Mouse (Mus musculus): Measurements from ENCODE around the gene Suv39h1. TPM values are rescaled to one million over a fixed set of nuclear protein-coding genes. Genes with fewer than 3 reads are reported as not detected.
A peak's percentile ranks its signal among the peaks of the same experiment; 100 is the strongest.
"Not testable (repeated sequence)": the region's sequence is repeated elsewhere in the genome, so short reads cannot be mapped to it uniquely, and the experiment has no call there.

The Suv39h1 gene
- 97.6 and 102 TPM in 2 replicates for polyA plus RNA-seq (2016; fragmentation: Nextera tagmentation; extraction: Ambion mirVana)

DNA sequence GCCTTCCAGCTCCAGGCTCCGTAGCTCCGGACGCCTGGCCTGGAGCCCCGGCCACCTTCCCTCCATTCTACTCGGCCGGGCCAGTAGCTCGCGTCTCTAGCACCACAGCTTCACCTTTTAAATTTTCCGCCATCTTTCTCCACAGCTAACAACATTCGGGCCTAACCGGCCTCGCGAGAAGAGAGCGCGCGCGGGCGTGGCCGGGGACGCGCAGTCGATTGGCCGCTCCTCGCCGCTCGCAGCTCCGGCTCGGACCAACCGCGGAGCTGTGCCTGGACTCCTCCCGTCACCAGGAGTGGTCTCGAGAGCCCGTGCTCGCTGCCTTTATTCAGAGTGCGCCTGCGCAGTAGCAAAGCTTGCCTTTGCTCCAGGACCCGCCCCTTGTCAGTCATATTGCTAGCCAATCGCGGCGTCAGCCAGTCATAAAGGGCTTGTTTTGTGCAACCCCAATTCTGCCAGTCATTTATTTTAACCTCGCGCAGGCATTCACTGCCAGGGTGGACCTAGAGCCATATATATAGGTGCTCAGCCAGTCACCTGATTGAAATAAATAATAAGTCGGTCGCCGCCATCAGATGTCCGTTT lies at the start of gene Suv39h1:
Gene Suv39h1 (minus strand): TSS at position 331 of the 585 bp plus-strand sequence.
- H3K27me3 ChIP-seq (replicated peaks; ENCODE audit: low read depth, poor library complexity, severe bottlenecking) = no peaks in the 10 kb centered on the region
- peak; percentile 94 for DNase-seq (ENCODE audit: low spot score)
- peaks cover 4% of the 10 kb centered on the region for H3K4me1 ChIP-seq
- peaks cover 6% of the 10 kb centered on the region; the same call in 1 of the 2 replicates for H3K9me3 ChIP-seq
- 13% methylated on average over 46 of the region's 46 CpGs for WGBS
- H3K36me3 ChIP-seq (replicated peaks) = peaks cover 31% of the 10 kb centered on the region
- H3K27ac ChIP-seq (replicated peaks) = peak within 1 kb of the TSS; percentile 92
- peak within 1 kb of the TSS; percentile 69 for H3K4me3 ChIP-seq

- H3K4me1 ChIP-seq = no peaks in the 10 kb centered on the region
- H3K4me3 ChIP-seq = no peak overlapping the region
- 81% methylated on average over 6 of the region's 6 CpGs for WGBS
- no peak for DNase-seq (ENCODE audit: low spot score)
- peaks cover 3% of the 10 kb centered on the region; the same call in 1 of the 2 replicates for H3K9me3 ChIP-seq
- H3K27me3 ChIP-seq (replicated peaks; ENCODE audit: low read depth, poor library complexity, severe bottlenecking) = no peaks in the 10 kb centered on the region
- H3K27ac ChIP-seq (replicated peaks) = no peak overlapping the region
- peaks cover 28% of the 10 kb centered on the region for H3K36me3 ChIP-seq (replicated peaks)
These were observed 49.4 kb upstream of the Suv39h1 start for GRCm38 (mm10) chrX:8123821-8124470.

DNA sequence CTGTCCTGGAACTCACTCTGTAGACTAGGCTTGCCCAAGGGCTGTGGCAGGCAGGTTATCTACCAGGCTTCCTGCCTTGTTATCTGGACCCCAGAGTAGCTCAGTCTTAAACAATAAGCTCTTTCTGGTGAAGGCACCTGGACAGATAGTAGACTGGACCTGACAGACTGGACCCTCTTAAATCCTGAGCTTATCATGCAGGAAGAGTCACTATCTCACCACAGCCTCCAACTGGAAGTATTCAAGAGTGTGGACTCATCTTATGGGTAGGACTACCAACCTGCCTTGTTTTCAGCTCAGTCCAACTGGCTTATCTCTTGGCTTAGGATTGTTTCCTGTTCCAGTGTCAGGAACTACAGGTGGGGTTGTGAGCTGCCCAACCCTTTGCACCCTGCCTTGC lies 42.7 kb upstream of the Suv39h1 start:
- H3K36me3 ChIP-seq (replicated peaks) = no peaks in the 10 kb centered on the region
- DNase-seq (ENCODE audit: low spot score) = no peak
- H3K9me3 ChIP-seq = peaks cover 3% of the 10 kb centered on the region; the same call in 1 of the 2 replicates
- H3K27me3 ChIP-seq (replicated peaks; ENCODE audit: low read depth, poor library complexity, severe bottlenecking) = no peaks in the 10 kb centered on the region
- no peak overlapping the region for H3K27ac ChIP-seq (replicated peaks)
- no peaks in the 10 kb centered on the region for H3K4me1 ChIP-seq
- no peak overlapping the region for H3K4me3 ChIP-seq

- WGBS = 76% methylated on average over 4 of the region's 4 CpGs
- H3K27me3 ChIP-seq (replicated peaks; ENCODE audit: low read depth, poor library complexity, severe bottlenecking) = no peaks in the 10 kb centered on the region
- H3K4me3 ChIP-seq = no peak overlapping the region
- DNase-seq (ENCODE audit: low spot score) = no peak
- no peaks in the 10 kb centered on the region for H3K4me1 ChIP-seq
- H3K9me3 ChIP-seq = peaks cover 3% of the 10 kb centered on the region; the same call in 1 of the 2 replicates
- no peak overlapping the region for H3K27ac ChIP-seq (replicated peaks)
- H3K36me3 ChIP-seq (replicated peaks) = no peaks in the 10 kb centered on the region
These were observed 40.7 kb upstream of the Suv39h1 start for GRCm38 (mm10) chrX:8115275-8115674.

- no peaks in the 10 kb centered on the region for H3K9me3 ChIP-seq
- H3K27ac ChIP-seq (replicated peaks) = no peak overlapping the region
- peaks cover 9% of the 10 kb centered on the region for H3K4me1 ChIP-seq
- no peak overlapping the region for H3K4me3 ChIP-seq
- DNase-seq (ENCODE audit: low spot score) = no peak
- 91% methylated on average over 3 of the region's 3 CpGs for WGBS
- H3K36me3 ChIP-seq (replicated peaks) = no peaks in the 10 kb centered on the region
- H3K27me3 ChIP-seq (replicated peaks; ENCODE audit: low read depth, poor library complexity, severe bottlenecking) = no peaks in the 10 kb centered on the region
These were observed 30.5 kb upstream of the Suv39h1 start for GRCm38 (mm10) chrX:8105019-8105418.

DNA sequence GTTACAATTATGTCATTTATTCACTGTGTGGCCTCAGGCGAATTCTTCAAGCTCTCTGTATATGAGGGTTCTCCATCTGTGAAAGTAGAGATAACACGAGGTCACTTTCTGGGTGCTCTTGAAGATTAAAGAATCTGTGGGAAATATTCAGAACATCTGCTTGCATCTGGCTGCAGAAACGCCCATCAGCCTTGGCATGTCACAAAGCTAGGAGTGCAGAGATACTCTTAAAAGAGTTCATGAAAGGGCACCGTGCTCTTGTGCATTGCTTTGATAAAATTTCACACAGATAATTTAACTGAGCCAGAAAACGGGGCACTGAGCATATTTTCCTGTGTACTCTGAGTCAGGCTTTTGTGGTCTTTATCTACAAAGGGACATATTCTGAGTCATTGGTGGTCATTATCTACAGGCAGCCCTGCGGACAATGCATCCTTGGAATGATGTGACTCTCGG lies 27.7 kb upstream of the Suv39h1 start:
- no peak for DNase-seq (ENCODE audit: low spot score)
- WGBS = 64% methylated on average over 7 of the region's 7 CpGs
- H3K9me3 ChIP-seq = no peaks in the 10 kb centered on the region
- H3K36me3 ChIP-seq (replicated peaks) = no peaks in the 10 kb centered on the region
- H3K4me1 ChIP-seq = peaks cover 9% of the 10 kb centered on the region
- no peak overlapping the region for H3K4me3 ChIP-seq
- H3K27ac ChIP-seq (replicated peaks) = no peak overlapping the region
- H3K27me3 ChIP-seq (replicated peaks; ENCODE audit: low read depth, poor library complexity, severe bottlenecking) = no peaks in the 10 kb centered on the region

DNA sequence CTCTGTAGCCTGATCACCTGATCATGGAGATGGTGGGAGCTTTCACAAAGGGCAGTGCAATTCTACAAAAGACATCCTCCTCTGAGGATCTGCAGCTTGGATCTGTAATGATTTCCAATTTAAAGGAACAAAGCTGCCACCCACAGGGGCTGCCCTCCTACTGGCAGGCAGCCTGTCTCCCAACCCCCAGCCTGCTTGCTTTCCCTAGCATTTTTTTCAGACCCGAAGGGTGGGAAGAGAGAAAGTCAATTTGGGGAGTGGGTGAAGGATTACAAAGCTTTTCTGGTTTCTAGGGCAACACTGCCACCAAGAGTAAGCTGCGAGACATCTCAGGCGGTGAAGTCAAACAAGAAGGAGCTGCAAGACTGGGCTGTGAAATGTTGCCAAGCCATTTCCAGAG lies 26.5 kb upstream of the Suv39h1 start:
- no peak overlapping the region for H3K4me3 ChIP-seq
- H3K9me3 ChIP-seq = no peaks in the 10 kb centered on the region
- DNase-seq (ENCODE audit: low spot score) = peak; percentile 79
- peaks cover 9% of the 10 kb centered on the region for H3K4me1 ChIP-seq
- no peaks in the 10 kb centered on the region for H3K36me3 ChIP-seq (replicated peaks)
- H3K27ac ChIP-seq (replicated peaks) = peak overlapping the region; percentile 71
- 18% methylated on average over 3 of the region's 3 CpGs for WGBS
- no peaks in the 10 kb centered on the region for H3K27me3 ChIP-seq (replicated peaks; ENCODE audit: low read depth, poor library complexity, severe bottlenecking)

DNA sequence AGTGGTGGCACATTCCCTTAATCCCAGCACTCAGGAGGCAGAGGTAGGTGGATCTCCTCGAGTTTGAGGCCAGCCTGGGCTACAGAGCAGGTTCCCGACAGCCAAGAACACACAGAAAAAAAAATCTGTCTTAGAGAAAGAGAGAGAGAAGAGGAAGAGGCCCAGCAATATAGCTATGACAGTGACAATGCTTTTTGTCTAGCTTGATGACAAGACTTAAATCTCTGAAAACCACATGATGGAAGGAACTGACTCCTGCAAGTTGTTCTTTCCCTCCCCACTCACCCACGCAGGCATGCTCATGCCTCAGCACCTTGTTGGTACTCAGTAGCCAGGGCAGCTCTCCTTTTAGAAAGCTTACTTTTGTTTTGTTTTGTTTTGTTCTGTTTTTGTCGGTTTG lies 24.9 kb upstream of the Suv39h1 start:
- Histone ChIP-seq H3K27me3 (replicated peaks; ENCODE audit: low read depth, poor library complexity, severe bottlenecking) (no peaks in the 10 kb centered on the region), H3K36me3 (replicated peaks) (no peaks in the 10 kb centered on the region), H3K9me3 (no peaks in the 10 kb centered on the region), H3K4me3 (no peak overlapping the region), H3K27ac (replicated peaks) (no peak overlapping the region), H3K4me1 (peaks cover 9% of the 10 kb centered on the region)
- 68% methylated on average over 4 of the region's 4 CpGs for WGBS
- DNase-seq (ENCODE audit: low spot score) = no peak

- Histone ChIP-seq H3K27me3 (replicated peaks; ENCODE audit: low read depth, poor library complexity, severe bottlenecking) (no peaks in the 10 kb centered on the region), H3K9me3 (no peaks in the 10 kb centered on the region), H3K4me1 (peaks cover 9% of the 10 kb centered on the region), H3K4me3 (peak overlapping the region; percentile 47), H3K36me3 (replicated peaks) (no peaks in the 10 kb centered on the region), H3K27ac (replicated peaks) (peak overlapping the region; percentile 80)
- 12% methylated on average over 19 of the region's 19 CpGs for WGBS
- peak; percentile 93 for DNase-seq (ENCODE audit: low spot score)
These were observed 22.3 kb upstream of the Suv39h1 start for GRCm38 (mm10) chrX:8096787-8097242.

GRCm38 (mm10) chrX:8096068-8096786 lies 21.7 kb upstream of the Suv39h1 start:
- not testable (repeated sequence) for DNase-seq (ENCODE audit: low spot score); H3K9me3 ChIP-seq; H3K27me3 ChIP-seq (replicated peaks; ENCODE audit: low read depth, poor library complexity, severe bottlenecking); H3K4me1 ChIP-seq; H3K36me3 ChIP-seq (replicated peaks)
- Histone ChIP-seq H3K27ac (replicated peaks) (peak overlapping the region; percentile 80), H3K4me3 (peak overlapping the region; percentile 47)
- WGBS = 16% methylated on average over 36 of the region's 48 CpGs

DNA sequence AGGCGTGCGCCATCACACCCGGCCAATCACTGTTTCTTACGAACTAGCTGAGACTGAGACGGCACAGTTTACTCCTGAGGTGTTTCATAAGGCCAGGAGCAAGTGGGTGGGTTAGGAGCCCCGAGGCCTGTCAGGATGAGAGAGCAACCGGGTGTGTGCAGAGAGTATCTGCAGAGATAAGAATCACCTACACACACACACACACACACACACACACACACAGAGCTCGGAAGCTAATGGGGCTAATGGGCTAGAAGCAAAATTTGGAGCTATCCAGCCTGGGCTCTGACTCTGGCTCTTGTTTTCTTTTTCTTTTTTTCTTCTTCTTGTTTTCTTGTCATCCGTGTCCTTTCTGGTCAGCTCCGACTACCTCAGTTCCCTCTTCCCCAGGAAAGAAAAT lies 21.0 kb upstream of the Suv39h1 start:
- 86% methylated on average over 10 of the region's 10 CpGs for WGBS
- H3K4me1 ChIP-seq = peaks cover 4% of the 10 kb centered on the region; the same call in 1 of the 2 replicates
- no peak overlapping the region for H3K27ac ChIP-seq (replicated peaks)
- H3K9me3 ChIP-seq = no peaks in the 10 kb centered on the region
- no peaks in the 10 kb centered on the region for H3K36me3 ChIP-seq (replicated peaks)
- H3K4me3 ChIP-seq = peak overlapping the region; percentile 46
- DNase-seq (ENCODE audit: low spot score) = no peak
- H3K27me3 ChIP-seq (replicated peaks; ENCODE audit: low read depth, poor library complexity, severe bottlenecking) = no peaks in the 10 kb centered on the region

DNA sequence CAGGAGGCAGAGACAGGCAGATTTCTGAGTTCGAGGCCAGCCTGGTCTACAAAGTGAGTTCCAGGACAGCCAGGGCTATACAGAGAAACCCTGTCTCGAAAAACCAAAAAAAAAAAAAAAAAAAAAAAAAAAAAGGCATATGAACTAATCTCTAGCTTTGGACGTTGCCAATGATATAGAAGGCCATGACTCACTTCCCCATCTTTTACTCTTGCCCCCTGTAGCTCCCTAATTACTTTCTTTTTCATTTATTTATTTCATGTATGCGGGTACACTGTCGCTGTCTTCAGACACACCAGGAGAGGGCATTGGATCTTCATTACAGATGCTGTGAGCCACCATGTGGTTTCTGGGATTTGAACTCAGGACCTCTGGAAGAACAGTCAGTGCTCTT lies 16.4 kb upstream of the Suv39h1 start:
- H3K27ac ChIP-seq (replicated peaks); H3K27me3 ChIP-seq (replicated peaks; ENCODE audit: low read depth, poor library complexity, severe bottlenecking); DNase-seq (ENCODE audit: low spot score); H3K4me3 ChIP-seq; H3K4me1 ChIP-seq; H3K9me3 ChIP-seq; H3K36me3 ChIP-seq (replicated peaks): not testable (repeated sequence)
- WGBS = 80% methylated on average over 5 of the region's 5 CpGs

All from embryonic facial prominence, embryonic 10.5 days (tissue).